Mouse (Mus musculus): Measurements from ENCODE around the gene Plekha7. TPM values are rescaled to one million over a fixed set of nuclear protein-coding genes. Genes with fewer than 3 reads are reported as not detected.

Plekha7 gene
- polyA plus RNA-seq, 1 experiment from 2014 or later: 5.4 TPM

DNA sequence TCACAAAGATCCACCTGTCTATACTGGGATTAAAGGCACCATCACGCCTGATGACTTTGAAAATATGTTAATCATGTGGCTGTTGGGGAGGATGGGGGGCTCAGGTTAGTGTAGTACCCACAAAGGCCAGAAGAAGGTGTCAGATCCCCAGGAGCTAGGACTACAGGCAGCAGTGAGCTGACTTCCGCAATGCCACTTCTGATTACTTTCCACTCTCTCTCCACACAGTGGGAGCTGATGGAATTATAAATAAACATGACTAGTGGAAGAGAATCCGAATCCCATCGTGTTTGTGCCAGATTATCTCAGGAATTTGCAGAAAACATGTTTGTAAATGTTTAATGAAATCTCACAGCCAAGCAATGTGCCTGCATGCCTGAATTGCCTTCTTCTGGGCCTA, 46.1 kb downstream of the Plekha7 start:
- Histone ChIP-seq H3K9ac (replicated peaks) (no peak overlapping the region), H3K27me3 (replicated peaks) (no peaks in the 10 kb centered on the region), H3K4me2 (no peak overlapping the region), H3K27ac (replicated peaks) (0 out of 2 replicates have a peak overlapping the region, but pooled peaks have one; percentile 23), H3K4me1 (no peaks in the 10 kb centered on the region; the same call in 1 of the 2 replicates), H3K36me3 (no peaks in the 10 kb centered on the region), H3K4me3 (replicated peaks) (no peak overlapping the region), H3K9me3 (replicated peaks) (no peaks in the 10 kb centered on the region)
- no peak for ATAC-seq (ENCODE audit: low FRiP score)
- 41% methylated on average over 4 of the region's 4 CpGs for WGBS

DNA sequence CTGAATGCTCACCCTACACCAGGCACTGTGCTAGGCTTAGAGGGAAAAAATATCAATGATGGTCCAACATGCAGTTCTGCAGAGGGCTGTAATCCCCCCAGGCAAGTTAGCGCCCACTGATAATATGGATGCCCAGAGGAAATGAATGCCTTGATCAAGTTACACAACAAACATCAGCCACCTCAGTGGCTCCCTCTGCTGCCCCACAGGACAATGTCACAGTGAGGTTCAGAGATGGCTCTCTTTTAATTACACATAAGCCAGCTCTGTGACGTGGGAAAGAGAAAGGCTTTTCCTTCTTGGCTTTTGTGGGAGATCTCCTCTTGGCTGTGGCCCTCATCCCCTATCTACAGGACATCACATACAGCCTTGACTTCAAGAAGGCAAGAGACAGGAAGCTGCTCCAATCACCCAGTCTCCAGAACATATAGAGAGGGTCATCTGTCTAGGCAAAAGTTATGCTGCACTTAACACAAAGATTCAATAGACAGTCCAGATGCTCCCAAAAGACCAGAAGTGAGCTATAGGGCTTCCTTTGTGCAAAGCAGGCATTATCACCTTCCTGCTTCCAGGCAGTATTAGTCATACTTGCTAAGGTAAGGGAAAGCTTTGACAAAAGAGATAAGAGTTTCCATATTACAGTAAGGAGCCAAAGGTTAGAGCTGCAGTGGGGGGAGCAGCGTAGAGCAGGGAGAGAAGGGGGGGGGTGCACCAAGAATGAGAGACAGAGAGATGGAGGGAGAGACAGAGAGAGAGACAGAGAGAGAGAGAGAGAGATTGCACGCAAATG, 47.2 kb downstream of the Plekha7 start:
- Histone ChIP-seq H3K4me1 (no peaks in the 10 kb centered on the region; the same call in 1 of the 2 replicates), H3K27ac (replicated peaks) (no peak overlapping the region), H3K27me3 (replicated peaks) (no peaks in the 10 kb centered on the region), H3K4me2 (no peak overlapping the region), H3K9ac (replicated peaks) (no peak overlapping the region), H3K36me3 (no peaks in the 10 kb centered on the region), H3K9me3 (replicated peaks) (no peaks in the 10 kb centered on the region), H3K4me3 (replicated peaks) (no peak overlapping the region)
- whole genome bisulfite sequencing: 76% methylated on average over 4 of the region's 4 CpGs
- ATAC-seq (ENCODE audit: low FRiP score): no peak

DNA sequence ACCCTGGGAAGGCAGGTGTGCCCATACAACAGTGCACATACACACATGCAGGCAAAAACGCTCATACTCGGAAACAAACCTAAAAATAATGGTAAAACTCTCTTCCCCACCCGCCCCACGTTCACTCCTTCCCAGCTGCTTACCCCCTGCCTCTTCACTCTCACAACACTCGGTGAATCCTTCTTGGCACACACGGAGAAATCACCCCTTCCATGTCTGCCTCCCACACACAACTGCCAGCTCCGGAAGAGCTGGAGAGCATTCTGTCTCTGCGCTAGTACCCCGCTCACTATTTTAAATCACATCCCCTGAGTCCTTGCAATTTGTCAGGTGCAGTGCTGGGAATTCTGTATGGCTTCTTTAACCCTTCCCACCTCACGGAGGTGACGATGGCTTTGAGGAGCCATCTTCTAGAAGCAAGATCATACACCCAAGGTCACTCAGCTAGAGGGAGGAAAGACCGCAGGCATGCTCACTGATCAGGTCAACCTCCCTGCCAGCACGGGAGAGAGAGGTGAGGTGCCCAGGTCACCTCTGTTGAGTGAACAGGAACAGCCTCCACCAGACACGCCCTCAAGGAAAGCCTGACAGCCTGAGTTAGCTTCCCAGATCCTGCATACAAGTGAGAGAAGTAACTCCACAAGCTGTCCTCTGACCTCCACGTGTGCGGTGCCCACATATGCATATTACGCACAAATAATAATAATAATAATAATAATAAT, 49.6 kb downstream of the Plekha7 start:
- Histone ChIP-seq H3K27me3 (replicated peaks) (no peaks in the 10 kb centered on the region), H3K4me3 (replicated peaks) (no peak overlapping the region), H3K9ac (replicated peaks) (no peak overlapping the region), H3K36me3 (no peaks in the 10 kb centered on the region), H3K27ac (replicated peaks) (no peak overlapping the region), H3K4me1 (no peaks in the 10 kb centered on the region; the same call in 1 of the 2 replicates), H3K4me2 (no peak overlapping the region), H3K9me3 (replicated peaks) (no peaks in the 10 kb centered on the region)
- 86% methylated on average over 17 of the region's 17 CpGs for WGBS
- no peak for ATAC-seq (ENCODE audit: low FRiP score)

DNA sequence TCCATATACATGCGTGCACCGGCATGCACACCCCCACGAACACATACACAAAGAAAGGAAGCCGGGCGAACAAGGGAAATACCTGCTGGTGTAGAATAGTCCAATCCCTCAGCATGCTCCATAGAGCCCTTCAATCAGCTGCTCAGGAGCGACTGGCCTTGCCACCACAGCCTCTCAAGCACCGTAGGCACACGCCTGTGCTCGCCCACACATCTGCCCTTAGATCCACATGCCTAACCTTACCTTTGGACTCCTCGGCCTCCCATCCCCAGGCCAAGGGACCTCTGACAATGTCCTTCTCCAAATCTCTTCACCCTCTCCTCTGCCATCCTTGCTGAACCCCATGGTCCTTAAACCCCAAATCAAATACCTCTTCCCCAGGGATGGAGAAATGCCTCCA, 50.2 kb downstream of the Plekha7 start:
- no peak for ATAC-seq (ENCODE audit: low FRiP score)
- H3K4me1 ChIP-seq: no peaks in the 10 kb centered on the region; the same call in 1 of the 2 replicates
- no peaks in the 10 kb centered on the region for H3K36me3 ChIP-seq
- WGBS: 95% methylated on average over 10 of the region's 10 CpGs
- H3K4me2 ChIP-seq: no peak overlapping the region
- no peaks in the 10 kb centered on the region for H3K27me3 ChIP-seq (replicated peaks)
- no peak overlapping the region for H3K27ac ChIP-seq (replicated peaks)
- no peak overlapping the region for H3K9ac ChIP-seq (replicated peaks)
- no peak overlapping the region for H3K4me3 ChIP-seq (replicated peaks)
- H3K9me3 ChIP-seq (replicated peaks): no peaks in the 10 kb centered on the region

DNA sequence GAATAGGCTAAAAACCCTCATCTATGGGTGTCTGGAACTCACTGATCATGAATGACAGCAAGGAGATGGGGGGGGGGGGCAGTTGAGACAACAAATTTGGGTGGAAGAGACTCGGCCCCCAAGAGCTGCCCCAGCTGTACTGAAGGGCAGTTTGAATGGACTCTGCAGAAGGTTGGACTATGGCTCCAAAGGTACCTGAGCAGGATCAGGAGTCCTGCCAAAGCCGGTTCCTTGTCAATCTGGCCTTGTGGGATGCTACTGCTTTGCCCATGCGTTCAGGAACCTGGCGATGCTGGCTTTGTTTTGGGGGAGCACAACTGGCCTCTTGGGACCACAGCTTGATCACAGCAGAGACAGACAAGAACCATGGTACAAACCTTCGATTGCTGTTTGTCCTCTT, 52.5 kb downstream of the Plekha7 start:
- 95% methylated on average over 5 of the region's 5 CpGs for WGBS
- Histone ChIP-seq H3K36me3 (no peaks in the 10 kb centered on the region), H3K9me3 (replicated peaks) (no peaks in the 10 kb centered on the region), H3K27ac (replicated peaks) (no peak overlapping the region), H3K4me2 (no peak overlapping the region), H3K4me1 (no peaks in the 10 kb centered on the region; the same call in 1 of the 2 replicates), H3K9ac (replicated peaks) (no peak overlapping the region), H3K4me3 (replicated peaks) (no peak overlapping the region), H3K27me3 (replicated peaks) (no peaks in the 10 kb centered on the region)
- ATAC-seq (ENCODE audit: low FRiP score): no peak

DNA sequence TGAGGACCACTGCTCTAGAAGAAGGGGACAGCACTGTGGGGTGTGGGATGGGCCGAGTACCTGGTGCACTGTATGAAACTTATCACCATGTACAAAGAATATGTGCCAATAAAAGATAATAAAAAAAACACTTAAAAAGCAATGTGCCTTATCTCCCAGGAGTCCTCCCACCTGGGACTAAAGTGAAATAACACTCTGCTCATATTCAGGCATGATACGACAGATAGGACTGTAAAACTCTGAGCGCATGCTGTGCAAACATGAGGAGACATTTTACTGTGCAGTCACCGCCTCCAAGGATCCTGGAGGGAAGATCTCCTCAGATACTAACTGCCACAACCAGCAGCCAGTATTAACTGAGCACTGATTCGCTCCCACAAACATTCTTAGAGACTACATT, 53.5 kb downstream of the Plekha7 start:
- Histone ChIP-seq H3K27me3 (replicated peaks) (no peaks in the 10 kb centered on the region), H3K36me3 (no peaks in the 10 kb centered on the region), H3K9me3 (replicated peaks) (no peaks in the 10 kb centered on the region), H3K9ac (replicated peaks) (no peak overlapping the region), H3K27ac (replicated peaks) (no peak overlapping the region), H3K4me1 (no peaks in the 10 kb centered on the region; the same call in 1 of the 2 replicates), H3K4me2 (no peak overlapping the region), H3K4me3 (replicated peaks) (no peak overlapping the region)
- 69% methylated on average over 5 of the region's 5 CpGs for WGBS
- ATAC-seq (ENCODE audit: low FRiP score): no peak

DNA sequence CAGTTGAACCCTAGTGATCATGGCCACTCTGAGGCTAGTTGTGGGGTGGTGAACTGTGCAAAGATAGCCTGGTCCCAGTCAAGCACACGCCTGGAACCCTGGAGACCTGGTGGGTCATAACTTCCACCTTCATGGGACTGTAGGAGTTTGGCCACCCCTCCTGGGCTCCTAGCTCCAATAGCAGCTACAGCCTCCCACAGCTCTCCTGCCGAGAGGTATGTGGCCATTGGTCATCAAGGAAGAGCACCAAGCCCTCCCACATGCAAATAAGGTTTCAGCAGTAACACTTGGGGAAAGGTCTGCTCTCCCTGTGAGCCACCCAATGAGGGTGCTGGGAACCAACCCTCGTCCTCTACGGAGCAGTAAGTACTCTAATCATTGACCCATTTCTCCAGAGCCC, 55.7 kb downstream of the Plekha7 start:
- H3K9me3 ChIP-seq (replicated peaks): 0 out of 2 replicates have a peak, but pooled peaks cover 4% of the 10 kb centered on the region
- ATAC-seq (ENCODE audit: low FRiP score): no peak
- no peaks in the 10 kb centered on the region for H3K4me1 ChIP-seq
- H3K9ac ChIP-seq (replicated peaks): no peak overlapping the region
- H3K36me3 ChIP-seq: no peaks in the 10 kb centered on the region
- 77% methylated on average over 4 of the region's 4 CpGs for WGBS
- no peaks in the 10 kb centered on the region for H3K27me3 ChIP-seq (replicated peaks)
- H3K4me2 ChIP-seq: no peak overlapping the region
- no peak overlapping the region for H3K4me3 ChIP-seq (replicated peaks)
- no peak overlapping the region for H3K27ac ChIP-seq (replicated peaks)

DNA sequence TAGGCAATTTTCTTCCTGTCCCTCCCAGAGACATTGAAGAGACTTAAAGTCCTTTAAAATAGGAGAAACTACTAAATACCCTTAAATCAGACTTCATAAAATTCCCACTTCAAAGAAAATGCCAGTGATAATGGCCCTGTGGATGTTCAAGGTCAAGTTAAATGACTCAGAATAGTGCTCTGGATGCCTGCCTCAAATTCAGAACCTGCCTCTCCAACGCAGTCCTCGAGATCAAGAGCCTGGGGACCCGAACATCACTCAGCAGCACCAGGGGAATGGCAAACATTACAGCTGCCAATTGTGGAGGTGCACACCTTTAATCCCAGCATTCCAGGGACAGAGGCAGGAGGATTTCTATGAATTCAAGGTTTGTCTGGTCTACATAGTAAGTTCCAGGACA, 56.7 kb downstream of the Plekha7 start:
- Histone ChIP-seq H3K36me3 (no peaks in the 10 kb centered on the region), H3K9ac (replicated peaks) (no peak overlapping the region), H3K27ac (replicated peaks) (no peak overlapping the region), H3K9me3 (replicated peaks) (0 out of 2 replicates have a peak, but pooled peaks cover 4% of the 10 kb centered on the region), H3K27me3 (replicated peaks) (no peaks in the 10 kb centered on the region), H3K4me1 (peaks cover 7% of the 10 kb centered on the region), H3K4me2 (no peak overlapping the region), H3K4me3 (replicated peaks) (no peak overlapping the region)
- no peak for ATAC-seq (ENCODE audit: low FRiP score)
- 80% methylated on average over 3 of the region's 3 CpGs for WGBS

DNA sequence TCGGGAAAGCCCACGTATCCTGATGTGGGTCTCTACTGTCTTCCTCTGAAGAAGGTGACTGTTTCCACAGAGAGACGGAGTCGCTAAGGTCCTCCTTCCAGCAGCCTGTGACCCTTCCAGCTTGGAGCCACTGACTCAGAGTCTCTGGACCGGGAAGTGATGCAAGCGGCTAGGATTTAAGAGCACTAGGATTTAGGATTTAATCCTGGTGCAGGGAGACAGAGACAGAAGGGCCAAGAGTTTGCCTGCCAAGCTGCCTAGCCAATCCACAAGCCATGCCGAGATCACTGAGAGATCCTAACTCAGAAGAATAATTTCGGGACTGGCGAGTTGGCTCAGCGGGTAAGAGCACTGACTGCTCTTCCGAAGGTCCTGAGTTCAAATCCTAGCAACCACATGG, 59.6 kb downstream of the Plekha7 start:
- H3K9me3 ChIP-seq (replicated peaks): 0 out of 2 replicates have a peak, but pooled peaks cover 4% of the 10 kb centered on the region
- H3K27ac ChIP-seq (replicated peaks): no peak overlapping the region
- H3K4me2 ChIP-seq: no peak overlapping the region
- ATAC-seq (ENCODE audit: low FRiP score): no peak
- no peaks in the 10 kb centered on the region for H3K27me3 ChIP-seq (replicated peaks)
- H3K4me3 ChIP-seq (replicated peaks): no peak overlapping the region
- no peak overlapping the region for H3K9ac ChIP-seq (replicated peaks)
- WGBS: 96% methylated on average over 11 of the region's 11 CpGs
- peaks cover 22% of the 10 kb centered on the region for H3K4me1 ChIP-seq
- no peaks in the 10 kb centered on the region for H3K36me3 ChIP-seq

DNA sequence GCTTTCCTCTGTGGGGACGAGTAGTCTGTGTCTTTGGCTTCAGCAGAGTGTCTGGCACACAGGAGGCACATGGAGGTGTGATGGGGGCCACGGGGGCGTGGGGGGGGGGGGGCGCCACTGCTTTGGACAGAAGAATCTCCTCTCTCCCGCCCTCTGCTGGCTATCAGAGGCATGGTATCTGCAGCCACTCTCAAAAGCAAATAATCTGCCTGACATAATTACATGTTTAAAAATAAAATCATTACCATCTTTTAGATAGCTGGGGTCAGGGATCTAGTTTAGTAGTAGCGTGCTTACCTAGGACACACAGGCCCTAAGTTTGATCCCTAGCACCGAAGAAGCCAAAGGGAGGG, 60.8 kb downstream of the Plekha7 start:
- peak overlapping the region; percentile 44 for H3K4me2 ChIP-seq
- no peak for ATAC-seq (ENCODE audit: low FRiP score)

DNA sequence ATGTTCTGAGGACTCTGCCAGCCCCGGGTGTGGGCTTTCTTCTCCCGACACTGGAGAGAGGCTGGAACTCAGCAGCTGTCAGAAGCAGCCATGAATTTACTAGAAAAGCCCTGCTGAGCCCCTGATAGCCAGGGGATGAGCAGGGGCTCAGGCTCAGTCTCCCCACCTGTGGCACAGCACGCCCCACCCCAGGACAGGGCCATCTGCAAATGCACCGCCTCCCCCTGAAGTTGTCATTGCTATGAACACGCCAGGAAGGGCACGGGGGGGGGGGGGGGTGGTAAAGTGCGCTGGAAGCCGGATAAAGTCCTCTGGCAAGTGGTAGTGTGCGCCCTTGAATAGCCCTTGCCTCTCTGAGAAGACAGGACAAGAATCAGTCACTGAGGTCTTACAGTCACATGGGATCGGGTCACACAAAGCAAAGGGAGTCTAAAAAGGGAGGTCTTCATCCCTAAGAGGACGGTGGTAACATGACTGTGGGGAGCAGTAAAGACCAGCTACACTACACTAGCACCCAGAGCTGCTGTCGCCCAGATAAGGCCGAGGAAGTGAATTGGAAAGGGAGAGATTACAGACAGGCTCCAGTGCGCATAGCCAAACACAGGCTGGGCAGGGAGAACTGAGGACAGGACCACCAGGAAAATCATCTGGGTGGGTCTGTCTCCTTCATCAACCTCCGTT, 61.3 kb downstream of the Plekha7 start:
- Histone ChIP-seq H3K27me3 (replicated peaks) (no peaks in the 10 kb centered on the region), H3K4me3 (replicated peaks) (no peak overlapping the region), H3K9me3 (replicated peaks) (0 out of 2 replicates have a peak, but pooled peaks cover 4% of the 10 kb centered on the region), H3K27ac (replicated peaks) (peak overlapping the region; percentile 54; the same call in 1 of the 2 replicates), H3K9ac (replicated peaks) (no peak overlapping the region), H3K36me3 (no peaks in the 10 kb centered on the region), H3K4me2 (peak overlapping the region; percentile 44), H3K4me1 (peaks cover 24% of the 10 kb centered on the region)
- peak; percentile 40; the same call in 1 of the 2 replicates for ATAC-seq (ENCODE audit: low FRiP score)
- WGBS: 32% methylated on average over 15 of the region's 15 CpGs

More for the DNA sequence above, 60.8 kb downstream of the Plekha7 start:
- 16% methylated on average over 6 of the region's 7 CpGs for WGBS
- H3K4me3 ChIP-seq (replicated peaks): no peak overlapping the region
- H3K9ac ChIP-seq (replicated peaks): no peak overlapping the region
- H3K4me1 ChIP-seq: peaks cover 22% of the 10 kb centered on the region
- H3K27me3 ChIP-seq (replicated peaks): no peaks in the 10 kb centered on the region
- H3K9me3 ChIP-seq (replicated peaks): 0 out of 2 replicates have a peak, but pooled peaks cover 4% of the 10 kb centered on the region
- H3K36me3 ChIP-seq: no peaks in the 10 kb centered on the region
- H3K27ac ChIP-seq (replicated peaks): no peak overlapping the region
